Mouse (Mus musculus): ENCODE measurements around the gene Rasgef1b. TPM values are rescaled to one million over a fixed set of nuclear protein-coding genes. Genes with fewer than 3 reads are reported as not detected.

Gene Rasgef1b
- polyA plus RNA-seq, 1 experiment from 2014 or later, result 8.8 TPM

DNA sequence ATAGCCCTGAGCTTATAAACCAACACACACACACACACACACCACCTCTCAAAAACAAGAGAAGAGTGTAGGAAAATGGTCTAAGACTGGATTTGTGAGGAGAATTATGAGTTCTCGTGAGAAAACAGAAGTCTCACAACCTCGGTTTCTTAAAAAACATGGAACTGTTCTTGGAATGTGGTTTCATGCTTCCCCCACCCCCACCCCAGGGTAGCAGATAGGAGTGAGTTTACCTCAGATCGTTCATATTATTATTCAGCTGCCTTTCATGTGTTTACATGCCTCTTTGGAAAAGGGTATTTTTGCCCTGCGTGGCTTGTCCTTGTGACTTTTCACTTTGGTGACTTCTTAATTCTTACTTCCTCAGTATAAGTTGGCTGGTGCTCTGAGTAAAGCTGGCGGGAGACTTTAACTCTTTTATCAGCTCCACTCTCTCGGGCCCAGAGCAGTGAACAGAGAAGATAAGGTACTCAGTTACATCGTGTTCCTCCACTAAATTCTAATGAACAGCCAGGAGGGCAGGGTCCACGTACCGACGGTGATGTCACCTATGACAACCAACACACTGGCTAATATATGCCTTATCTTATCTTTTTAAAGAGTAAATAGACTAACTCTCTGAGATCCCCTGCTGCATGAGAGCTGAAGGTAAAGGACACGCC lies 96.1 kb downstream of the Rasgef1b start:
- H3K4me3 ChIP-seq (ENCODE audit: low read length), result no peak overlapping the region
- H3K9ac ChIP-seq (ENCODE audit: low read depth, low read length), result no peak overlapping the region
- no peak for ATAC-seq (ENCODE audit: low FRiP score, low TSS enrichment)
- H3K4me1 ChIP-seq (ENCODE audit: control insufficient read depth, insufficient read depth, low read length), result no peaks in the 10 kb centered on the region
- no peaks in the 10 kb centered on the region for H3K9me3 ChIP-seq (ENCODE audit: control insufficient read depth, low read length)
- H3K27ac ChIP-seq (ENCODE audit: low read depth, low read length), result no peak overlapping the region
- no peaks in the 10 kb centered on the region for H3K27me3 ChIP-seq (ENCODE audit: control insufficient read depth, insufficient read depth, low read length)
- WGBS, result 69% methylated on average over 11 of the region's 11 CpGs
- H3K4me2 ChIP-seq (replicated peaks; ENCODE audit: low read depth, low read length), result no peak overlapping the region
- H3K36me3 ChIP-seq (ENCODE audit: control insufficient read depth, insufficient read depth, low read length), result no peaks in the 10 kb centered on the region

- H3K4me2 ChIP-seq (replicated peaks; ENCODE audit: low read depth, low read length), result no peak overlapping the region
- no peak overlapping the region for H3K9ac ChIP-seq (ENCODE audit: low read depth, low read length)
- ATAC-seq (ENCODE audit: low FRiP score, low TSS enrichment), result no peak
- no peaks in the 10 kb centered on the region for H3K9me3 ChIP-seq (ENCODE audit: control insufficient read depth, low read length)
- 0 out of 2 replicates have a peak, but pooled peaks cover 5% of the 10 kb centered on the region for H3K4me1 ChIP-seq (ENCODE audit: control insufficient read depth, insufficient read depth, low read length)
- no peak overlapping the region for H3K27ac ChIP-seq (ENCODE audit: low read depth, low read length)
- no peaks in the 10 kb centered on the region for H3K27me3 ChIP-seq (ENCODE audit: control insufficient read depth, insufficient read depth, low read length)
- WGBS, result 81% methylated on average over 7 of the region's 7 CpGs
- no peaks in the 10 kb centered on the region for H3K36me3 ChIP-seq (ENCODE audit: control insufficient read depth, insufficient read depth, low read length)
- H3K4me3 ChIP-seq (ENCODE audit: low read length), result no peak overlapping the region
Observed at GRCm38 (mm10) chr5:99630087-99630486, 98.8 kb downstream of the Rasgef1b start.

DNA sequence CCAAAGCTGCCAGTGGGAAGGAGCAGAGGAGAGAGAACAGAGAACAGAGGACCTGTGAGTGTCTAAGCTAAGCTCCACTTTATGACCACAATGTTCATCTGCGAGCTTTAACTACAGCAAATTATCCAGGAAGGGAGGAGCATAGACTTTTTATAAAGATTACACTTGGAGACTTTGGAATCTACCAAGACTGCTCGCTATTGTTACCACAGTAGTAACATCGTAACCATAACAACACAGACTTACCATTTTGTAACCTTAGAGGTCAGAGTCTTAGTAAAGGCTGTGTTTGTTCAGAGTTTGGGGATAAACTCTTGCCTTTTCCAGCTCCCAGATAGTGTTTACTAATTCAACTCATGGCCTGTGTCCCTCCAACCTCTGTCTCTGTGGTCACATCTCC lies 103.3 kb downstream of the Rasgef1b start:
- Histone ChIP-seq H3K4me3 (ENCODE audit: low read length) (no peak overlapping the region), H3K27me3 (ENCODE audit: control insufficient read depth, insufficient read depth, low read length) (no peaks in the 10 kb centered on the region), H3K4me1 (ENCODE audit: control insufficient read depth, insufficient read depth, low read length) (0 out of 2 replicates have a peak, but pooled peaks cover 5% of the 10 kb centered on the region), H3K27ac (ENCODE audit: low read depth, low read length) (no peak overlapping the region), H3K9ac (ENCODE audit: low read depth, low read length) (no peak overlapping the region), H3K4me2 (replicated peaks; ENCODE audit: low read depth, low read length) (no peak overlapping the region), H3K9me3 (ENCODE audit: control insufficient read depth, low read length) (no peaks in the 10 kb centered on the region), H3K36me3 (ENCODE audit: control insufficient read depth, insufficient read depth, low read length) (no peaks in the 10 kb centered on the region)
- ATAC-seq (ENCODE audit: low FRiP score, low TSS enrichment), result no peak
- 60% methylated on average over 3 of the region's 3 CpGs for WGBS

DNA sequence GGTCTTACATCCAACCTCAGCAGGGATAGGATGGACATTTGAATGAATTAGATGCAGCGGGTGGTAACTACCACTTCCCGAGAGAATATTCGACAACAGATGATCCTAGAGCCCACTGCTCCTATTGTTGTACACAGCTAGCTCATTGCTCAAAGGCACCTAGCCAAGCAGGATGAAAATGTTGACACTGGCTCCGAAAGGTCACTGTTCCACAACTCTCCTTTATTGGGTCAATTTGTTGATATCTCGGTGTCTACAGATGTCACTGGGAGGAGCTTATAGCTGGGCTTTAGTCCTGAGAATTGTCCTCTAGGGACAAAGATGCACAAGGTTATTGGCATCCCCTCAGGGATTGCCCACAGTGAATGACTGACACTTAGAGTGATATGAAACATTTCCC lies 108.1 kb downstream of the Rasgef1b start:
- Histone ChIP-seq H3K4me1 (ENCODE audit: control insufficient read depth, insufficient read depth, low read length) (no peaks in the 10 kb centered on the region), H3K36me3 (ENCODE audit: control insufficient read depth, insufficient read depth, low read length) (no peaks in the 10 kb centered on the region), H3K27ac (ENCODE audit: low read depth, low read length) (no peak overlapping the region), H3K9me3 (ENCODE audit: control insufficient read depth, low read length) (no peaks in the 10 kb centered on the region), H3K4me2 (replicated peaks; ENCODE audit: low read depth, low read length) (no peak overlapping the region), H3K27me3 (ENCODE audit: control insufficient read depth, insufficient read depth, low read length) (0 out of 2 replicates have a peak, but pooled peaks cover 3% of the 10 kb centered on the region), H3K4me3 (ENCODE audit: low read length) (no peak overlapping the region), H3K9ac (ENCODE audit: low read depth, low read length) (no peak overlapping the region)
- WGBS, result 92% methylated on average over 5 of the region's 5 CpGs
- ATAC-seq (ENCODE audit: low FRiP score, low TSS enrichment), result no peak

GRCm38 (mm10) chr5:99617271-99617800 lies 111.5 kb downstream of the Rasgef1b start:
- ATAC-seq (ENCODE audit: low FRiP score, low TSS enrichment), result no peak
- Histone ChIP-seq H3K4me2 (replicated peaks; ENCODE audit: low read depth, low read length) (no peak overlapping the region), H3K27ac (ENCODE audit: low read depth, low read length) (no peak overlapping the region), H3K36me3 (ENCODE audit: control insufficient read depth, insufficient read depth, low read length) (no peaks in the 10 kb centered on the region), H3K4me3 (ENCODE audit: low read length) (no peak overlapping the region), H3K9me3 (ENCODE audit: control insufficient read depth, low read length) (no peaks in the 10 kb centered on the region), H3K9ac (ENCODE audit: low read depth, low read length) (no peak overlapping the region), H3K27me3 (ENCODE audit: control insufficient read depth, insufficient read depth, low read length) (0 out of 2 replicates have a peak, but pooled peaks cover 9% of the 10 kb centered on the region), H3K4me1 (ENCODE audit: control insufficient read depth, insufficient read depth, low read length) (peaks cover 10% of the 10 kb centered on the region; the same call in 1 of the 2 replicates)
- 40% methylated on average over 5 of the region's 5 CpGs for WGBS

DNA sequence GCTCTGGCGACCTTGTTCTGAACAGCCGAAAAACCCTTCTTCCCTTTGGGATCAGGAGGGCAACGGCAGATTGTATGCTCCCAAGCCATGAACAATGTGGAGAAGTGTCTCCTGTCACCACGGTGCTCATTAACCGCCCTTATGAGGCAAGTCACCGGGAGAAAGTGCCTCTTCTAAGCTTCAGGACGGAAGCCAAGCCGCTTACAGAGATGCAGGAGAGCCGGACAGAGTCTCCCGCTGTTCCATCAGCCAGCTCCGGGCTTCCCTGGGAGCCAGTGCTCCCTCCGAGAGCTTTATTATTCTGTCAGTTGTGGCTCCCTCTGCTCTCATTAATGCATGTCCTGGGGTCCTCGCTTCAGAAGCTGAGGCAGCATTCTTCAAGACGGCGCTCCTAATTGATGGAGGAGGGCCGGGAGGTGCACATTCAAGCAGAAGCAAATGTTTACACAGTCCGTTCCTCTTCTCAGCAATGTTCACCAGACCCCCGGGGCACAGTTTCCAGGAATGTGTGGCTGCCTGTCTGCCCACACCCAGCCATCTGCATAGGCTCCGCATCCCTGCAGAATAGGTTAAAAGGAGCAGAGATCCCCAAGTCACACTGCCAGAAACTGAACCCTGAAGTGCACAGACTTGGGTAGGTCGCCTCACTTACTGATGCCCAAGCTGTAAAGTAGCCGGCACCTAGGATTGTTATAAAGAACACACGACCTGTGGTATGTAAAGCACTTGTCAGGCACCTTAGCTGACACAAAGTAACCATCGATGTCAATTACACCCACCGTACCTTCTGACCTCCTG lies 115.3 kb downstream of the Rasgef1b start:
- peak overlapping the region; percentile 9; the same call in 1 of the 2 replicates for H3K4me3 ChIP-seq (ENCODE audit: low read length)
- peak; percentile 56 for ATAC-seq (ENCODE audit: low FRiP score, low TSS enrichment)

DNA sequence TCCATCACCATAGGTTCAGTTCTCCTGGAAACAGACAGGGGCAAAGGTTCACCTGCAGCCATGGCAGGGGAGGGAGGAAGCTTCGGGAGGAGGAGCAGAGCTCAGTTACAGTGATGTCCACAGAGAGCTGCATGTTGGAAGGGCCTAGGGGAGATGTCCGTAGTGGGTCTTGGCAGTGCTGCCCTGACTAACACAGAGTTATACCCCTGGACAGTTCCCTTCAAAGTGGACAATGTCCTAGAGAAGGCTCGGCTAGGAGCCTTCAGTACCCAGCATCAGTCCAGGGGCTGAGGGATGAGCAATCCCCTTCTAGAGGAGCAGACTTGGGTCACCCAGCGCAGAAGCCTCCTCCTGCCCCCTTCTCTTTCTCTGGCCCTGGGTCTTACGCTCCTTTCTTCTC lies 121.3 kb downstream of the Rasgef1b start:
- no peak overlapping the region for H3K4me3 ChIP-seq (ENCODE audit: low read length)
- H3K4me2 ChIP-seq (replicated peaks; ENCODE audit: low read depth, low read length), result no peak overlapping the region
- no peaks in the 10 kb centered on the region for H3K36me3 ChIP-seq (ENCODE audit: control insufficient read depth, insufficient read depth, low read length)
- H3K9ac ChIP-seq (ENCODE audit: low read depth, low read length), result no peak overlapping the region
- peaks cover 6% of the 10 kb centered on the region; the same call in 1 of the 2 replicates for H3K4me1 ChIP-seq (ENCODE audit: control insufficient read depth, insufficient read depth, low read length)
- 73% methylated on average over 5 of the region's 5 CpGs for WGBS
- no peak overlapping the region for H3K27ac ChIP-seq (ENCODE audit: low read depth, low read length)
- ATAC-seq (ENCODE audit: low FRiP score, low TSS enrichment), result no peak
- peaks cover 9% of the 10 kb centered on the region for H3K27me3 ChIP-seq (ENCODE audit: control insufficient read depth, insufficient read depth, low read length)
- H3K9me3 ChIP-seq (ENCODE audit: control insufficient read depth, low read length), result no peaks in the 10 kb centered on the region

More for the DNA sequence above, 115.3 kb downstream of the Rasgef1b start:
- 2% methylated on average over 24 of the region's 24 CpGs for WGBS
- peaks cover 9% of the 10 kb centered on the region; the same call in 1 of the 2 replicates for H3K27me3 ChIP-seq (ENCODE audit: control insufficient read depth, insufficient read depth, low read length)
- H3K9me3 ChIP-seq (ENCODE audit: control insufficient read depth, low read length), result no peaks in the 10 kb centered on the region
- no peaks in the 10 kb centered on the region for H3K36me3 ChIP-seq (ENCODE audit: control insufficient read depth, insufficient read depth, low read length)
- H3K4me2 ChIP-seq (replicated peaks; ENCODE audit: low read depth, low read length), result peak overlapping the region; percentile 41
- H3K4me1 ChIP-seq (ENCODE audit: control insufficient read depth, insufficient read depth, low read length), result peaks cover 10% of the 10 kb centered on the region; the same call in 1 of the 2 replicates
- H3K9ac ChIP-seq (ENCODE audit: low read depth, low read length), result peak overlapping the region; percentile 0; the same call in 1 of the 2 replicates
- H3K27ac ChIP-seq (ENCODE audit: low read depth, low read length), result no peak overlapping the region

DNA sequence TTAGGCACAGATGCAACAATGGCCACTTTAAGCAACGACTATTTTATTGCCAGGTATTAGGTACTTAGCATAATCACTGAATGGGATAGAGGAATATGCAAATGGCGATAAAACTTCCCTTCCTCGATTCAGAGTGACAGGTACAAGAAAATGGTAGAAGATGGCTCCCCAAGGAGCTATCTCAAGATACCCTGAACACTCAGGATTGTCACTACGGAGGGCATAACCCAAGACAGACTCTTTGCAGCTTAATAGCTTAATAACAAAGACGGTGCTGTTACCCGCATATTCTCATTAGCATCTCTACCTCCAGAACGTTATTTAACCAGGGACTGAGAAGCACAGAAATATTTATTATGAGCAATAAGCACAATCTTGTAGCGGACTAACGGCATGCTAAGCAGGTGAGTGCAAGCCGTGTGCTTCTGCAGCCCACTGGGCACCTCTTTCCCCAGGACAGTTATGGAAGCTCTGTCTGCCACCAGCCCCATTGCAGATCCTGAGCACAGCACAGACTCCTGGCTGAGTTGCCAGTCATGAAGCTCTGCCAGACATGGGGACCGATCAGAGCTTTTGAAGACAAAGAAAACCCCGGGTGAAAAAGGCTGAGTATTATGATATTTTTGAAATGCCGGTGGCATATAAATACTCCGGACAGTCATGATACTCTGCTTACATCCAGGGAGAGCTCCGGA lies 122.6 kb downstream of the Rasgef1b start:
- ATAC-seq (ENCODE audit: low FRiP score, low TSS enrichment), result no peak
- Histone ChIP-seq H3K4me3 (ENCODE audit: low read length) (no peak overlapping the region), H3K36me3 (ENCODE audit: control insufficient read depth, insufficient read depth, low read length) (no peaks in the 10 kb centered on the region), H3K9ac (ENCODE audit: low read depth, low read length) (no peak overlapping the region), H3K4me1 (ENCODE audit: control insufficient read depth, insufficient read depth, low read length) (peaks cover 7% of the 10 kb centered on the region; the same call in 1 of the 2 replicates), H3K27me3 (ENCODE audit: control insufficient read depth, insufficient read depth, low read length) (peaks cover 9% of the 10 kb centered on the region), H3K4me2 (replicated peaks; ENCODE audit: low read depth, low read length) (no peak overlapping the region), H3K27ac (ENCODE audit: low read depth, low read length) (no peak overlapping the region), H3K9me3 (ENCODE audit: control insufficient read depth, low read length) (no peaks in the 10 kb centered on the region)
- WGBS, result 83% methylated on average over 15 of the region's 15 CpGs

Data from kidney, embryonic 14.5 days (tissue).